Mouse (Mus musculus) limb, embryonic 14.5 days (tissue): ENCODE results near the gene Klhl23. TPM values are rescaled to one million over a fixed set of nuclear protein-coding genes. Genes with fewer than 3 reads are reported as not detected.

Source experiments
- ATAC-seq: fragments of 200-750 bp; cut with Nextera tagmentation; 2 replicates; pipeline ENCODE4 v1.8.0; 2017; ENCODE audit warnings: low read depth, moderate number of reproducible peaks, moderate TSS enrichment; ENCODE audit not compliant: low FRiP score
- DNase-seq: peaks from one replicate; pipeline ENCODE4 v3.0.0-alpha.2; 2015; ENCODE audit warnings: low spot score
- H3K27ac ChIP-seq: fragments of 300-500 bp; sonication (generic); replicated peaks from 2 replicates; pipeline ENCODE4 v1.5.1; 2014; ENCODE audit warnings: low read depth, mild to moderate bottlenecking, low read length, moderate library complexity, mixed read lengths
- H3K27me3 ChIP-seq: fragments of 300-500 bp; sonication (generic); 2 replicates; pipeline ENCODE4 v1.6.1; 2014; ENCODE audit warnings: low read length, mixed read lengths; ENCODE audit not compliant: control insufficient read depth, insufficient read depth
- H3K36me3 ChIP-seq: fragments of 300-500 bp; sonication (generic); 2 replicates; pipeline ENCODE4 v1.6.1; 2014; ENCODE audit warnings: mild to moderate bottlenecking, low read length, moderate library complexity, mixed read lengths; ENCODE audit not compliant: control insufficient read depth, insufficient read depth
- H3K4me1 ChIP-seq: fragments of 300-500 bp; sonication (generic); 2 replicates; pipeline ENCODE4 v1.6.1; 2014; ENCODE audit warnings: antibody characterized with exemption, low read length, mixed read lengths; ENCODE audit not compliant: control insufficient read depth, insufficient read depth
- H3K4me2 ChIP-seq: fragments of 300-500 bp; sonication (generic); replicated peaks from 2 replicates; pipeline ENCODE4 v1.6.1; 2014; ENCODE audit warnings: low read depth, mild to moderate bottlenecking, low read length, moderate library complexity; ENCODE audit not compliant: severe bottlenecking
- H3K4me3 ChIP-seq: fragments of 300-500 bp; sonication (generic); replicated peaks from 2 replicates; pipeline ENCODE4 v1.5.1; 2014; ENCODE audit warnings: low read length
- H3K9ac ChIP-seq: fragments of 300-500 bp; sonication (generic); 2 replicates; pipeline ENCODE4 v1.6.1; 2014; ENCODE audit warnings: mild to moderate bottlenecking, low read depth, low read length, moderate library complexity; ENCODE audit not compliant: severe bottlenecking
- H3K9me3 ChIP-seq: fragments of 300-500 bp; sonication (generic); 2 replicates; pipeline ENCODE4 v1.6.1; 2016; ENCODE audit warnings: low read length; ENCODE audit not compliant: control insufficient read depth
- POLR2A ChIP-seq: fragments of 200-500 bp; IDR thresholded peaks from 2 replicates; pipeline ENCODE4 v1.8.0; 2012; ENCODE audit warnings: inconsistent platforms, mild to moderate bottlenecking, moderate library complexity, borderline replicate concordance; ENCODE audit not compliant: insufficient read depth, insufficient read length; ENCODE audit errors: extremely low read depth
- WGBS: fragments of 180-500 bp; shearing (Covaris S2); extraction: QIAGEN DNeasy Blood & Tissue Kit; methylation state at CpG from one replicate; pipeline ENCODE4 v1.1.7; 2014; 5-methylcytosine and 5-hydroxymethylcytosine counted together
- polyA plus RNA-seq, 2 experiments: library from polyadenylated mRNA; depleted of rRNA in 1 of 2; stranded (reverse) in 1 of 2; unstranded in 1 of 2; fragments of >200 nt; fragmentation: Nextera tagmentation in 1 of 2; extraction: Ambion mirVana in 1 of 2; gene quantifications; 2 replicates each; pipeline versions ENCODE4 v1.2.1 to v1.2.3; 2012 to 2014

Klhl23 gene
- 18.6 and 21.2 TPM in 2 replicates for polyA plus RNA-seq (2012; rRNA removed)
- 20.7 and 21.9 TPM in 2 replicates for polyA plus RNA-seq (2014; fragmentation: Nextera tagmentation; extraction: Ambion mirVana)

- H3K4me3 ChIP-seq = peak within 1 kb of the TSS; percentile 82
- H3K27me3 ChIP-seq = no peaks in the 10 kb centered on the region
- DNase-seq (peak; percentile 53), ATAC-seq (0 out of 2 replicates have a peak, but pooled peaks have one; percentile 17)
- H3K4me2 ChIP-seq = peak within 1 kb of the TSS; percentile 72
- H3K9me3 ChIP-seq = no peaks in the 10 kb centered on the region
- peaks cover 13% of the 10 kb centered on the region; the same call in 1 of the 2 replicates for H3K36me3 ChIP-seq
- TF ChIP-seq POLR2A = no peak
- H3K4me1 ChIP-seq = peaks cover 8% of the 10 kb centered on the region; the same call in 1 of the 2 replicates
- H3K9ac ChIP-seq = peak within 1 kb of the TSS; percentile 97
- H3K27ac ChIP-seq = peak within 1 kb of the TSS; percentile 96
- 12% methylated on average over 8 of the region's 8 CpGs for WGBS
Observed at GRCm38 (mm10) chr2:69821711-69822110, at the start of gene Klhl23. Gene Klhl23 (plus strand): TSS chr2:69821944.

- Histone ChIP-seq H3K27me3 (no peaks in the 10 kb centered on the region), H3K4me2 (no peak overlapping the region), H3K9me3 (no peaks in the 10 kb centered on the region), H3K27ac (no peak overlapping the region), H3K4me1 (no peaks in the 10 kb centered on the region), H3K4me3 (no peak overlapping the region), H3K9ac (no peak overlapping the region), H3K36me3 (no peaks in the 10 kb centered on the region)
- ATAC-seq = no peak
- TF ChIP-seq POLR2A = no peak
- DNase-seq = no peak
- 84% methylated on average over 3 of the region's 3 CpGs for WGBS
Observed at GRCm38 (mm10) chr2:69773331-69773730, 48.4 kb upstream of the Klhl23 start.

DNA sequence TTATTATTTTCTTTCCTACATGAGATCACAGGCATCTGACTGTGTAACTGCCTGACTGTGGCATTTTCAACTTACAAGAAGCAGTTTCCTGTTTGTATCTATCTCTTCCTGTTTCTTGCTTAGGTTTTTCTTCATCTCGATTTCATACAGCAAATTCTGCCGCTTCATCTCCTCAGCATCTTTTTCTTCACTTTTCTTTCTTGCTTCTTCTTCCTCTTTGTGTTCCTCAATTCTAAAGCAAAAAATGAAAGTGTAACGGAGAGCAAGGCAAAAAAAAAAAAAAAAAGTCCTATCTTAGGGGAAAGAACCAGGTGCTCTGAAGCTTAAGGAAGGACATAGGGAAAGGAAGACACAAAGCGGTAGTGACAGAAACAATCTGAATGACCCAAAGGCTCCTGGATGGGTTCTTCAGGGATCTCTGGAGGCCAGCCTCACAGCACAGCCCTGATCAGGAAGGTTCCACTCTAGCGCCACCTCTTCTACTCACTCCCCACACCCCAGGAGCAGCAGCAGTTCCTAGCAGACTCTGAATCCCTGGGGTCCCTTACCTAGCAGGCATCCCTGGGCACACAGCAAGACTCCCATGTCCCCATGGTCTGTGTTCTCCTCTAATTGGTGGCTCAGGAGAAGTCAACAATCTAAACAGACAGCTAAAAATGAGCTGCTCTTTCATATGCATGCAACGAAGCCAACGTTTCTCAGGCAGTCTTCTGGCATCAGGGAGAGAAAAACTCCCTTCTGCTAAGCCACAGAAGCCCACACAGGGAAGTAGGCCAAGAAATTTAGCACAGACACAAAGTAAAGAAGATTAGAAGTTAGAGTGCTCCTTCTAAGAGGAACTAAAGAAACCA lies 43.5 kb upstream of the Klhl23 start:
- Histone ChIP-seq H3K4me3 (no peak overlapping the region), H3K27me3 (no peaks in the 10 kb centered on the region), H3K4me1 (no peaks in the 10 kb centered on the region), H3K9me3 (no peaks in the 10 kb centered on the region), H3K27ac (no peak overlapping the region), H3K9ac (no peak overlapping the region), H3K36me3 (no peaks in the 10 kb centered on the region), H3K4me2 (no peak overlapping the region)
- ATAC-seq = no peak
- WGBS = 72% methylated on average over 7 of the region's 7 CpGs
- DNase-seq = no peak
- TF ChIP-seq POLR2A = no peak

DNA sequence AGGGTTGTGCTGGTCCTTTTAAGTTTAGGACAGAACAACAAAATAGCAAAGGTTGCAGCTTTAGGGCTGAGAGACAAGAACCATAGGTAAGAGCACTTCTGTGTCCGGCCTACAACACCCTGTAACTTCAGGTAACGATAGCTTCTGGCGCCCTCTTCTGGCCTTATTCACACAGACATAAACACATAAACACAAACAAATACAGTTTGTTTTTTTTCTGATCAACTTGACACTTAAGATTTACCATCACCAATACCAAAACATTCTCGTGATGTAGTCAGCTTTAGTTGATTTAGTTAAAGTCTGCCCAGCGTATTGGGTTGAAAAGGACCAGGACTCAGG lies 42.9 kb upstream of the Klhl23 start:
- 49% methylated on average over 5 of the region's 5 CpGs for WGBS
- TF ChIP-seq POLR2A = no peak
- DNase-seq (no peak), ATAC-seq (no peak)
- Histone ChIP-seq H3K27ac (no peak overlapping the region), H3K9me3 (no peaks in the 10 kb centered on the region), H3K27me3 (no peaks in the 10 kb centered on the region), H3K9ac (no peak overlapping the region), H3K4me2 (no peak overlapping the region), H3K4me1 (no peaks in the 10 kb centered on the region), H3K36me3 (no peaks in the 10 kb centered on the region), H3K4me3 (no peak overlapping the region)

DNA sequence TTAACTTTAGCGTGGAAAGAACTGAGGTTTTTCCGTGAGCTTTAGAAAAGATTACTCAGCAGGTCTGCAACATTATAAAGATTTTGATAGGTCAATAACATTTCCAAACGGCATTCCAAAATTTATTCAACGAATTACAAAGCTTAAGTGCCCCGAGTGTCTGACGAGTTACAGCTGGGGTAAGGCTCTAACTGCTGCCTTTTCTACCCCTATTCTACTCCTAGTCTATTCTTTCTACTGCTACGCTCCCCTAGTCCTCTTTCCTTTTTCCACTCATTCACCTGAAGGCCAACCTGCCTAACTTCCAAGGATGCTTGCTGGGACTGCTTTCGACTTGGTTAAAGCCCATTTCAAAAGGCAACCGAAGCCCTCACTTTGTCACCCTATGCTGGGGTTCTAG lies 32.8 kb upstream of the Klhl23 start:
- H3K4me2 ChIP-seq = peak overlapping the region; percentile 95
- H3K27ac ChIP-seq = peak overlapping the region; percentile 81
- 18% methylated on average over 9 of the region's 9 CpGs for WGBS
- no peak; the same call in 1 of the 2 replicates for ATAC-seq
- H3K9me3 ChIP-seq = no peaks in the 10 kb centered on the region
- peaks cover 12% of the 10 kb centered on the region for H3K36me3 ChIP-seq
- peaks cover 9% of the 10 kb centered on the region; the same call in 1 of the 2 replicates for H3K4me1 ChIP-seq
- no peak for DNase-seq
- no peaks in the 10 kb centered on the region for H3K27me3 ChIP-seq
- TF ChIP-seq POLR2A = no peak
- H3K4me3 ChIP-seq = peak overlapping the region; percentile 70
- H3K9ac ChIP-seq = peak overlapping the region; percentile 62
